Mouse (Mus musculus): ENCODE measurements around the gene Acox2. TPM values are rescaled to one million over a fixed set of nuclear protein-coding genes. Genes with fewer than 3 reads are reported as not detected.

Acox2 gene
- polyA plus RNA-seq (2014; fragmentation: Illumina TruSeq; extraction: RNeasy Lipid Tissue Mini Kit (QIAGEN cat#74804); ENCODE audit: low read depth, low replicate concordance), result 78.0 TPM

GRCm38 (mm10) chr14:8259166-8259565, at the start of gene Acox2:
Acox2 (minus strand) TSS chr14:8259353.

DNA sequence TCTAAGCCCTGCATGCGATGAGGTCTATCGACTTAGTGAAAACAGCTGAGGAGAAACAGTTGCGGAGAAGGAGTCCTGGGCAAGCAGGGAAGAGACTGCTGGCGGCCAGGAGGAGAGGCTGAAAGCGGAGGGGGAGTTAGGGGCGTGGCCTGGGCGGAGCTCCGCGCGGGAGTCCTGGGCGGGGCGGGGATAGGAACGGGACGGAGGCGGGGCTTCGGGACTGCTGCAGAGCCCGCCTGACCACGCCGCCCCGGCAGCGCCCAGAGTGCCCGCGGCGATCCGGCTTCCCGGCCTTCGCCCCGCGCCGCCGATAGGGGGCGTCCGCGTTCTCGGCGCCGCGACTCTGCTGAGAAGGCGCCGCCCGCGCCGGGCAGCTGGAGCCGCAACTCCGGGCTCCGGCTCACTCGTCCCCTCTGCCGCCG, 45.3 kb downstream of the Acox2 start, which contains the start of gene Kctd6:
TSS of gene Kctd6 (plus strand) at position 338 of the 422 bp plus-strand sequence.

Other genes starting within 250 kb of the Acox2 start
- gene Rpp14, start 179.0 kb downstream of the Acox2 start, polyA plus RNA-seq (2014; fragmentation: Illumina TruSeq; extraction: RNeasy Lipid Tissue Mini Kit (QIAGEN cat#74804); ENCODE audit: low read depth, low replicate concordance), result 26.6 TPM
- gene Pxk, start 161.1 kb downstream of the Acox2 start, polyA plus RNA-seq (2014; fragmentation: Illumina TruSeq; extraction: RNeasy Lipid Tissue Mini Kit (QIAGEN cat#74804); ENCODE audit: low read depth, low replicate concordance), result 16.3 TPM
- gene Pdhb, start 86.3 kb downstream of the Acox2 start, polyA plus RNA-seq (2014; fragmentation: Illumina TruSeq; extraction: RNeasy Lipid Tissue Mini Kit (QIAGEN cat#74804); ENCODE audit: low read depth, low replicate concordance), result 175 TPM
- gene Kctd6, start 45.2 kb downstream of the Acox2 start, polyA plus RNA-seq (2014; fragmentation: Illumina TruSeq; extraction: RNeasy Lipid Tissue Mini Kit (QIAGEN cat#74804); ENCODE audit: low read depth, low replicate concordance), result 12.9 TPM
- not detected for gene Fam107a, start 58.7 kb upstream of the Acox2 start, polyA plus RNA-seq (2014; fragmentation: Illumina TruSeq; extraction: RNeasy Lipid Tissue Mini Kit (QIAGEN cat#74804); ENCODE audit: low read depth, low replicate concordance)
- not detected for gene Oit1, start 119.4 kb upstream of the Acox2 start, polyA plus RNA-seq (2014; fragmentation: Illumina TruSeq; extraction: RNeasy Lipid Tissue Mini Kit (QIAGEN cat#74804); ENCODE audit: low read depth, low replicate concordance)